Mouse (Mus musculus) urinary bladder, adult 2 months (tissue): Measurements from ENCODE around the gene Hesx1. TPM values are rescaled to one million over a fixed set of nuclear protein-coding genes. Genes with fewer than 3 reads are reported as not detected.
A peak's percentile ranks its signal among the peaks of the same experiment; 100 is the strongest.

Source experiments
- DNase-seq: peaks from one replicate; pipeline ENCODE4 v3.0.0; 2022; ENCODE audit warnings: low spot score
- polyA plus RNA-seq: library from polyadenylated mRNA; depleted of rRNA; stranded (reverse); fragments of >200 nt; gene quantifications from 2 replicates; pipeline ENCODE4 v1.2.3, GENCODE M21; 2012

Hesx1 gene
- polyA plus RNA-seq, 1 experiment, result 0.21 TPM

GRCm38 (mm10) chr14:27013658-27014057 lies 19.4 kb downstream of the Hesx1 start:
- no peak for DNase-seq

DNA sequence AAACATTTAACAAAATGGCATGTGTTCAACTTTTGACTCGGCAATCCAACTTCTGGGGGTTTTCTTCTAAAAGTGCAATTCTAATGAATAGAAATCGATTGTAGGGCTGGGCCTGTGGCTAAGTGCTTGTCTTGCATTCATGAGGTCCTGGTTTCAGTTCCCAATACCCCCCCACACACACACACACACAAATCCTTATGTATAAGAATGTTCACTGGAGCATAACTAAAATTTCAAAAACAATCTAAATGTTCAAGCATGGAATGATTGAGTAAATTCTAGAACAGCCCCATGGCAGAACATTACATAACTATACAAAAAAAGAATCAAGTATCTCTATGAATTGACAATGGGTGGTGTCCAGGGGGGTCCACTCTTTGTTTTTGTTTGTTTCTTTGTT lies 23.7 kb downstream of the Hesx1 start:
- no peak for DNase-seq

DNA sequence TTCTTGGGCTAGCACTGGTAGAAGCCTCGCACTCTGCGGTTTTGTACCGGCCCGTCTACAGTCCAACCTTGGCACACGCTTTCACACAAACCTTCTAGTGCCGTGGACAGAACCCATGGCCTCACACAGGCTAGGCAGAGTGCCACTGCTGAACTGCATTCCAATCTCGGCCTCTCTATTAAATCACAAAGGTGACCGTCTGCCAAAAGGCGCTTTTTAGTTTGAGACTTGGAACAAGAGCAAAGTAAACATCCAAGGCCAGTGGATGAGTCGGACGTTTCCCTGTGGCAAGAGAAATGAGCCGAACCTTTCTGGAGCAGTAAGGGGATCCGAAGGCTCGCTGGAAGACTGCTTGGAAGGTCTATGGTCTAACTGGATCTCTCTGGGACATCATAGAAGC lies 25.6 kb downstream of the Hesx1 start:
- no peak for DNase-seq

DNA sequence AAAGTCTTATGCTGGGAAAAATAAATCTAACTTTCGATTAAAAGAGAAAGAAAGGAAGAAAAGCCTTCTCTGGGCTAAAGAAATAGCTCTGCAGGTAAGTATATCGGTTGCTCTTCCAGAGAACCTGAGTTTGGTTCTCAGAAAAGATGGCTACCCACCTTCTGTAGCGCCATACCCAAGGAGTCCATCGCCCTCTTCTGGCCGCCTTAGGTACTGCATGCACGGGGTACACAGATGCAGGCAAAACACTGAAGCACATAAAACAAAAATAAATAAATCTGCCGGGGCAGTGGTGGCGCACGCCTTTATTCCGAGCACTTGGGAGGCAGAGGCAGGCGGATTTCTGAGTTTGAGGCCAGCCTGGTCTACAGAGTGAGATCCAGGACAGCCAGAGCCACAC lies 28.7 kb downstream of the Hesx1 start:
- no peak for DNase-seq

DNA sequence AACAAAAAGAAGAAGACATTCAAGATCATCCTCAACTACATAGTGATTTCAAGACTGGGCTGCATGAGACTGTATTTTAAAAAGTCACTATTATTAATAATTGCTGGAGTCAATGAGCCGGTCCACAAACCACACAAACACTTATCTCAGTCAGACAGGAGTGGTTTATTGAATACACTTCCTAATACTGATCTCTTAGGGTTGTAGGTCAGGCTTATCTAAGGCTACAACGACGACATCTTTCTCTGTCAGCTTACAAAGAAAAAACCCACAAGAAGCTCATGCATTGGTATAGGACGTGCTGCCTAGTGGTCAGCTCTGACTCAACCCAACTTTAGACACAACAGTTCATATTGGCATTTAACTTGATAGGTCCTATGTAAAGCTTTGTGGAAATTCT lies 30.4 kb downstream of the Hesx1 start:
- DNase-seq, result no peak

DNA sequence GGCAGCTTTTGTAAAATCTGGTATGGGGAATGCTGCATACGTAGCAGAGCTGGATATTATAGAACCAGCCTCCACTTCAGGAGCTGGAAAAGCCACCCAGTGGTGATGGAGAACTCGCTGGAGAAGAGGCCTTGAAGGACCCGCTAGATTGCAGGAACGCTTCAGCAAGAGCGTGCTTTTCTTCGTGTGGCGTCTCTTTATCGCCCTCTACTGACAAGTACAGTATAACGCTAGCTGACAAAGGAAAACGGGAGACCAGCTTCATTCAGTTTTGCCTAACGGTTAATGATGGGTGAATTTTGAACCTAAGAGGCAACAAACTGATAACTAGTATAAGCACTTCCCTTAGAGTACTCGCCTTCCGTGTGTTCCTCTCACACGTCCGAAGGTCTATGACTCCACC lies 35.6 kb downstream of the Hesx1 start:
- DNase-seq, result no peak

- peak; percentile 62 for DNase-seq
These were observed 36.9 kb downstream of the Hesx1 start for GRCm38 (mm10) chr14:27031142-27031541.

- no peak for DNase-seq
These were observed 43.3 kb downstream of the Hesx1 start for GRCm38 (mm10) chr14:27037513-27037912.

DNA sequence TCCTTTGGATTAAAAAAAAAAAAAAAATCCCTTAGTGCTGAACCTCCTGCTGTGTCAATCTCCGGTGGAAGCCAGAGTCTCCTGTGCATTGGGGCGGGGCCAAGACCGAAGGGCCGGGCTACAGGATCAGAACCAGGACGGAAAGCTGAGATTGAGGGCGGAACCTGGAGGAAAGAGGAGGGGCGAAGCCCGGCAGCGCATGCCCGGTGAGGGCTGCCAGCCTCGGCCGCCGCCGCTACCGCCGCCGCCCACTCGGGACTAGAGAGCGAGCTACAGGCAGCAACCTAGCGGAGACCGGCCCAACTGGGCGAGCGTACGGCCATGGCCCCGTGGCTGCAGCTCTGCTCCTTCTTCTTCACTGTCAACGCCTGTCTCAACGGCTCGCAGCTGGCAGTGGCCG lies 44.6 kb downstream of the Hesx1 start, which contains the start of gene Il17rd:
Gene Il17rd, plus strand, starts transcription at position 159 of the 400 bp plus-strand sequence.
- DNase-seq, result peak; percentile 83

DNA sequence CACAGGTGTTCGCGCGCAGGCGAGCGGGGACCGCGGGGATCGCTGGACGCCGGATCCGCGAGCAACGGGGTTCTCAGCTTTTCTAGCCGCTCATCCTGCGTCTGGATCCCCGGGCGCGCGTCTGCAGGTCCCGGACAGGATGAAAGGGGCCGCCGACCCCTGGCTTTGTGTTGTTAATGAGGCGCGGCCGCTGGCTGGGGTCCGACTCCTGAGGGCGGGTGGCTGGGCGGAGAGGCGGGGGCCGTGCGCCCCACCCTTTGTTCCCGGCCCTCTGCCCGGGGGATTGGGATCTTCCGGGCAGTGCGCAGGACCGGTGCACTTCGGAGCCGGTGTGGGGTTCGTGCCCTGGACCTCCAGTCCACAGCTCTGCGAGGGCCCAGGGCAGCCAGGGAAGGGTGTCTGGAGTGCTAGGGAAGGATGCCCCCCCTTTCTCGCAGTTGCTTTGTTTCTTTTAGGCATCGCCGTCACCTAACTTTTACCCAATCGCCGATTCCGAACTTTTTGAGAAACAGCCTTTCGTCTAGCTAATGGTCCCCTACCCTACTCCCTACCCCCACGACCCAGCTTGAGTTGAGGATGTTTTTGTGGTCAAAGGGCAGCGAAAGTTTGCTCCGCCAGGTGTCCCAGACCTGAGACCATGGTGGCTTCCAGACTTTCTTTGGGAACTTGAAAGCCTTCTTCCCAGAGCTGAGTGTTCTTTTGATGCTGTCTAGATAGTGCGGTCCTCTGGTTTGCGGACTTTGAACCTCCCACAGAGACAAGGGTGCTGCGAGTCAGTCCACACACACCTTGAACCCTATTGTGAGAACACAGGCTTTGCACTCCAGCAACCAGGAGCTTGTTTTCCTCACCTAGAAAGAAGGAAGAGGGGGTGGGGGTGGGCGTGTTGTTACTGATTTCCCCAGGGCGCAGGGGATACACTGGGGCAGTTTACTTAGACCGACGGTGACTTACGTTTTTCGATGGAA lies 45.3 kb downstream of the Hesx1 start:
- DNase-seq, result no peak

DNA sequence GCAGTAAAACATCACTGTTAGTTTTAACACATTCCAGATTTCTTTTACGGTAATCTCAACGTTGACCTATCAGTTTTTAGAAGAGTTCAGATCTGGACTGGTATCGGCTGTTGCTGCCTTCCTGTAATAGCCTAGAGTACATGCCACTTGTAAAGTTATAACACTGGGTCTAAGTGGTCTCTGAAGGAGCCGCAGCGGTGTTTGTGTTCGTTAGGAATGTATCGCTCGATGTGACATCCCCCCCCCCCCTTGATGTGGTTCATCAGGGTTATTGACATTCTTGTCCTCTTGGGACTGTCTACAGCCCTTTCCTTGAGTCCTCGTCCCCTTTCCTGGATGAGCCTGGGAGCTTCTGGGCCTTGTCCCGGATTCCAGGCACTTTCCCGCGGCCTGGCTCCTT lies 46.2 kb downstream of the Hesx1 start:
- DNase-seq, result no peak

GRCm38 (mm10) chr14:27042280-27042983 lies 48.2 kb downstream of the Hesx1 start:
- DNase-seq, result no peak

DNA sequence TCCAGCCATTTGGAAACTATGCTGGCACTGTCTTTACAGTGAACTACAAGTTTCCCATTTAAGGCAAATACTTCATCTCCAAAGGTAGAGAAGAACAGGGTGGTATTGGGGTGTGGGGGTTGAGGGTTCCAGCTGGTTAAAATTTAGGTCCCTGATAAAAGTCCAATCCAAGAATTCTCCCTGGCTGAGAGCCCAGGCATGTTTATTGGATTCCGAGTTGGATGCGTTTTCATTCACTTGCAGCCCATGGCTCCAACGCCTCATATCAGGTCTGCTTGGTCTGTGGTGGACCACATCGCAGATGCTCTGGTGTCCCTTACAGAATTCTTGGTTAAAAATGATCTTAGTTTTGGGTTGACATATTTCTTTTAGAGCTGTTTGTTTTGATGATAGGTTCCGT lies 49.2 kb downstream of the Hesx1 start:
- DNase-seq, result no peak

- DNase-seq, result no peak
These were observed 50.2 kb downstream of the Hesx1 start for GRCm38 (mm10) chr14:27044221-27044966.

- DNase-seq, result no peak
These were observed 50.7 kb downstream of the Hesx1 start for GRCm38 (mm10) chr14:27044967-27045361.

DNA sequence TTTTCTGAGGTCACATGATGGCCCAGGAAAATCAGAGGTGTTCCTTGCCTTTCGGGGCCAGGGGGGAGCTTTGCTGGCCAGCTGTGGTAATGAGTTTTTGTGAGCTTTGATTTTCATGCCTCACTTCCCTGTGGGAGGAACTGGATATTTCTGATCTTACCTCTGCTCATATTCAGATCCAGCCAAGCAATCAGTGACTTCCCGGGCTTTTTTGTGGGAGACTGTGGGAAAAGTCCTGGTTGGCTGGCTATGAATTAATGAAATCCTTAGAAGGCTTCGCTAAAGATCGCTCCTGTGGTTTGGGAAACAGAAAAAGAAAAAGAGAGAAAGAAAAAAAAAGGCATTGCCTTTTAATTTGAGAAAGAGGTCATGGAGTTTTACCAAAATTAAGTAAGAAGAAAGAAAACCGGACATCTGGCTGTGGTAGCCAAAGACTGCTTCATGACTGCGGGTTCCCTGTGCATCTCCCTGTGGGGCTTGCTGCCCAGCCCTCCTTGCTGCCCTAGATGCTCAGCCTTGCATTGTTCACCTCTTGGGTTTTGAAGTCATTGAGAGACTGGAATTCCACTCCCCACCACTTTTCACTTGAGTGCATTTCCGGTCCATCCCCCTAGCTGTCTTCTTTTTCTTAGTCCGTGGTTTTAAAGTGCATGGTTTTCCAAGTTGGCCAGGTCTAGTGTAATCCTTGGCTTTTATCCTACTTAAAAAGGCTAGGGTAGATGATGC lies 54.2 kb downstream of the Hesx1 start:
- no peak for DNase-seq

GRCm38 (mm10) chr14:27050043-27050442 lies 55.8 kb downstream of the Hesx1 start:
- DNase-seq, result no peak

DNA sequence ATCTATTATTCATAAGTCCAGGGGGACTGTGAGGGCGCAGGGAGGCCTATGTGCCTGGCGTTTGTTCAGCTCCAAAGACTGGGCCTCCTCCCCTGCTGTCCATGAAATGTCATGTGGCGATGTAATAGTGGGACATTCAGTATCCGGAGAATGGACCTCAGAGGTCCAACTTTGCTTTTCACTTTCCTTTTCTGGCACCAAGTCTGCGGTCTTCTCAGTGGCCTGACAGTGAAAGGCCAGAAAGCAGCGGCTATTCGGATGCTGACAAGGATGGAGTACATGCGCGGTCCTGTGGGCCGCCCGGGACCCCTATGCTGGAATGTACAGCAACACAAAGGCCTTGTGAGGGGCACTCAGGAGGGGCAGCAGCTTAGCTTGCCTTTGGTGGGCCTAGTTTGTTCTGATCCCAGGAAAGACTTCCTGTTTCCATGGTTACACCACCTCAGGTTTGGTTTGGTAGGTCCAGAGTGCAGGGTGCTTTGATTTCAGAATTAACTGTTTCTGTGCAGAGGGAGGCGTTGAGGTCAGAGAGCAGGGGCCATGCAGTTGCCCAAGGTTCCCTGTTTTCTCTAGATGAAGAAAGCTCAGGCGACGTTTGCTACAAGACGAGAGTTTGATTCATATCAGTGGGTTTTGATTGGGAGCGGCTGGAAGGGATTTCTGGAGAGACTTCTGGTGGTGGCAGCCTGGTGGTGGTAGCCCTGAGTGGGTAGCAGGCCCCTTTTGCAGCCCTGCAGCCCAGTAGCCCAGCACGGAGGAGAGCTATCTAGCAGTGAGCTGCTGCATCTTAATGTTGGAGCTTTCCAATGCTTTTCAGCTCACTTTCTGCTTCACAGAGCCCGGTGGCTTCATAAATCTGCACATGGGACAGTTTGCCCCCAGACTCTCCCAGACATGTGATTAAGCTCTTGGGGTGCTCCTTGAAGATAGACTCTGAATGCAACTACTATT lies 56.6 kb downstream of the Hesx1 start:
- no peak for DNase-seq

DNA sequence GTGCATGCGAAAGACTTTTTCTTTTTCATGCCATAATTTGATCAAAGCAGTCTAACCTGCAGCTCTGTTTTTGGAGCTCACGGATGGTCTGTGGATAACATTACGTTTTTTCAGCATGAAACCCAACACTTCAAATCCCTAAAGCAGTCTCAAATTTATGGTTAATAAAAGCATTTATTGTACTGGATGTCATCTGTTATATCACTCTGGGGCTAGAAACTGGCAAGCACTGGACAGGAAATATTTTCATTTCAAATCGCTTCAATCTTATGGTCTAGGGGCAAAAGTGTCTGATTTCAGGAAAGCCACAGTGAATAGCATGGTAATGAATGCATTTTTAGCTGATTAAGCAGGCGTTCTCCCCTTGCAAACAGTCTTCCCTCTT lies 57.3 kb downstream of the Hesx1 start:
- DNase-seq, result no peak
